Mouse (Mus musculus): ENCODE data around the gene Ccdc169. TPM values are rescaled to one million over a fixed set of nuclear protein-coding genes. Genes with fewer than 3 reads are reported as not detected.

Gene Ccdc169
- polyA plus RNA-seq (2012; ENCODE audit: insufficient read depth, insufficient read length, missing spikeins), result not detected in 2 replicates

GRCm38 (mm10) chr3:55137039-55137438, at the start of gene Ccdc169:
Ccdc169 (plus strand) TSS chr3:55137339.
- Histone ChIP-seq H3K4me3 (ENCODE audit: insufficient read depth, low read depth, low read length) (no peak within 1 kb of the TSS), H3K4me1 (ENCODE audit: control insufficient read depth, insufficient read depth, insufficient read length, low read length) (no peaks in the 10 kb centered on the region), H3K27ac (replicated peaks; ENCODE audit: low read depth, low read length) (no peak within 1 kb of the TSS)

- no peaks in the 10 kb centered on the region for H3K4me1 ChIP-seq (ENCODE audit: control insufficient read depth, insufficient read depth, insufficient read length, low read length)
- no peak overlapping the region for H3K27ac ChIP-seq (replicated peaks; ENCODE audit: low read depth, low read length)
Measured at GRCm38 (mm10) chr3:55087360-55087759, 49.8 kb upstream of the Ccdc169 start.

GRCm38 (mm10) chr3:55088359-55088758, 48.8 kb upstream of the Ccdc169 start:
- Histone ChIP-seq H3K27ac (replicated peaks; ENCODE audit: low read depth, low read length) (no peak overlapping the region), H3K4me3 (ENCODE audit: insufficient read depth, low read depth, low read length) (no peak overlapping the region), H3K4me1 (ENCODE audit: control insufficient read depth, insufficient read depth, insufficient read length, low read length) (no peaks in the 10 kb centered on the region)

More at GRCm38 (mm10) chr3:55087360-55087759, 49.8 kb upstream of the Ccdc169 start:
- H3K4me3 ChIP-seq (ENCODE audit: insufficient read depth, low read depth, low read length), result no peak overlapping the region

DNA sequence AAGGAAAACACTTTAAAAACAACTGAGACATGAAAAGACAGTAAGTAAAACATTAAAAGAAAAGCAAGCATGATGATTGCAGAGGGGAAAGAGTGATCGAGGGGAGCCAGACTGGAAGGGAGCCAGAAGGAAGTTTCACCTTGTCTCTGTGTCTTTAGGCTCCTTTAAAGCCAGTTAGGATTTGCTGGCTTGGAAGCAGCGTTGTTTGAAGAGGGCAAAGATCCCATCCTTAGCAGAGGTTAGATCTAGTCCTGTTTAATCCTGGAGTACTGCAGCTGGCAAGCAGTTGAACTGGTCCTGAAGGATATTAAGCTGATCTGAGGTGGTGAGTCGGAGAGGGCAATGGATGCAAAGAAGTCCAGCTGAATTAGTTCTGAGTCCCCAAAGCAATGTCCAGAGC, 48.3 kb upstream of the Ccdc169 start:
- H3K4me3 ChIP-seq (ENCODE audit: insufficient read depth, low read depth, low read length), result no peak overlapping the region
- H3K27ac ChIP-seq (replicated peaks; ENCODE audit: low read depth, low read length), result no peak overlapping the region

DNA sequence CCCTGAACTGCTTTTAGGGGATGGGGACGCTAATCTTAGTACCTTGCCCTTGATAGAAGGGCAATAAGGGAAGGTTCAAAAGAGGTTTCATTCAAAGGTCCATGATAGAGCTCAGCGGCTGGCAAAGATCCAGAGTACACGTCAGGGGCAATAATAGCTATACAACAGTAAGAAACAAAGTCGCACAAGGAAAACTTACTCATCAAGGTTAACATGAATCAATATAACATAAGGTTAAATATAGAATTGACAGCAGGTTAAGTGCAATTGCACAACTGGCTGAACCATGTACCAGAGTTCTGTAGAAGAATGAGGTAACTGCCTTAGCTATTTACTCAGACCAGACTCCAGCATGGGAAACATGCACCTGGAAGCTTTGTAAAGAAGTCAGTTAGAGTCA, 47.8 kb upstream of the Ccdc169 start:
- Histone ChIP-seq H3K4me3 (ENCODE audit: insufficient read depth, low read depth, low read length) (no peak overlapping the region), H3K27ac (replicated peaks; ENCODE audit: low read depth, low read length) (no peak overlapping the region)

More for the DNA sequence above, 48.3 kb upstream of the Ccdc169 start:
- no peaks in the 10 kb centered on the region for H3K4me1 ChIP-seq (ENCODE audit: control insufficient read depth, insufficient read depth, insufficient read length, low read length)

GRCm38 (mm10) chr3:55093161-55093560, 44.0 kb upstream of the Ccdc169 start:
- Histone ChIP-seq H3K27ac (replicated peaks; ENCODE audit: low read depth, low read length) (no peak overlapping the region), H3K4me1 (ENCODE audit: control insufficient read depth, insufficient read depth, insufficient read length, low read length) (peaks cover 2% of the 10 kb centered on the region; the same call in 1 of the 2 replicates), H3K4me3 (ENCODE audit: insufficient read depth, low read depth, low read length) (no peak overlapping the region)

More for the DNA sequence above, 47.8 kb upstream of the Ccdc169 start:
- H3K4me1 ChIP-seq (ENCODE audit: control insufficient read depth, insufficient read depth, insufficient read length, low read length), result no peaks in the 10 kb centered on the region

GRCm38 (mm10) chr3:55095968-55096654, 41.0 kb upstream of the Ccdc169 start:
- Histone ChIP-seq H3K4me1 (ENCODE audit: control insufficient read depth, insufficient read depth, insufficient read length, low read length) (peaks cover 2% of the 10 kb centered on the region; the same call in 1 of the 2 replicates), H3K27ac (replicated peaks; ENCODE audit: low read depth, low read length) (no peak overlapping the region), H3K4me3 (ENCODE audit: insufficient read depth, low read depth, low read length) (no peak overlapping the region)

DNA sequence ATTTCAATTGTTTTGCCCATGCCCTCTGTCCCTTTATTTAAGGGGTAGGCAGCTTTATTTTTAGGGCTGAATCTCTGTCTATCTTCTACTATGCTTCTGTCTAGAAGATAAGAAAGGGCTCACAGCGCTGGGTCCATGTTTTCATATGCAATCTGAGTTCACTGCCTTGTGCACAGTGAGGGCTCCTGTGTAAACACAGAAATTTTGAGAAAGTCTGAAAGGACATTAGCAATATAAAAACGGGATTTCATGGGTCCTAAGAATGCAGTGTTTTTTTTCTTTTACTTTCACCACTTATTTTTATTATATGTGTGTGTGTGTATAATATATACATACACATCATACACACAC, 40.5 kb upstream of the Ccdc169 start:
- no peak overlapping the region for H3K4me3 ChIP-seq (ENCODE audit: insufficient read depth, low read depth, low read length)
- no peak overlapping the region for H3K27ac ChIP-seq (replicated peaks; ENCODE audit: low read depth, low read length)

DNA sequence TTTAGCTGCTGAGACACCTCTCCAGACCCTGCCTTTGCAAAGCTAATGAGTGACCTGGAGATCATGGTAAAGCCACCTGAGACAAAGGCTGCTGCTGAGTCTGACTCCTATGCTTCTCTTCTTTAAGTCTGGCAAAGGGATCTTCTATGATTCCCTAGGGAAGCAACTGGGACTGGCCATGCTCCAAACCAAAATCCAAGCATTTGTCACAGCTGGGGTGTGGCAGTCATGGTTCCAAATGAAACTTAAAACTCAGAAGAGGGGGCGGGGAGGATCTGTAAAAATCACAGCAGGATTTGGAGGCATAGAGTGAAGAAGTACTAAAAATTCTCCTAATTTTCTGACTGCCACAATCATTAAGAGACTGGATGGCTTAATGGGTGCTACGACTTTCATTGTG, 40.0 kb upstream of the Ccdc169 start:
- no peak overlapping the region for H3K27ac ChIP-seq (replicated peaks; ENCODE audit: low read depth, low read length)
- peaks cover 2% of the 10 kb centered on the region; the same call in 1 of the 2 replicates for H3K4me1 ChIP-seq (ENCODE audit: control insufficient read depth, insufficient read depth, insufficient read length, low read length)
- no peak overlapping the region for H3K4me3 ChIP-seq (ENCODE audit: insufficient read depth, low read depth, low read length)

More for the DNA sequence above, 40.5 kb upstream of the Ccdc169 start:
- peaks cover 2% of the 10 kb centered on the region; the same call in 1 of the 2 replicates for H3K4me1 ChIP-seq (ENCODE audit: control insufficient read depth, insufficient read depth, insufficient read length, low read length)

DNA sequence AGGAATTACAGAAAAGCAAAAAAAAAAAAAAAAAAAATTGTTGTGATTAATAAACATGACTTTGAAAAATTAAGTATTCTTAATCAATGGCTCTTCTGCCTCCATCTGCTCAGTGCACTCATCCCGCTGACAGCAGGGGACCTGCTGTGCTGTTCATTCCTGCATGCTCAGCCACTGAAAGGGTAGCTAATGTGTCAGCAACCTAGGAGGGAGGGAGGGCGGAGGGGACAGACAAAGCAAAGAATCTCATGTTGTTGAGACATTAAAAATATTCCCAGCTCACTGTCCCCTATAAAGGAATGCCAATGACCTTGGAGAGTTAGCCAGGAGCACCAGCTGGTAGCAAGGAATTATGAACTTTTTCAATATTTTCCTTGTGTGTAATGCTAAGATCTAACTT, 39.1 kb upstream of the Ccdc169 start:
- Histone ChIP-seq H3K4me1 (ENCODE audit: control insufficient read depth, insufficient read depth, insufficient read length, low read length) (peaks cover 2% of the 10 kb centered on the region; the same call in 1 of the 2 replicates), H3K27ac (replicated peaks; ENCODE audit: low read depth, low read length) (no peak overlapping the region)

DNA sequence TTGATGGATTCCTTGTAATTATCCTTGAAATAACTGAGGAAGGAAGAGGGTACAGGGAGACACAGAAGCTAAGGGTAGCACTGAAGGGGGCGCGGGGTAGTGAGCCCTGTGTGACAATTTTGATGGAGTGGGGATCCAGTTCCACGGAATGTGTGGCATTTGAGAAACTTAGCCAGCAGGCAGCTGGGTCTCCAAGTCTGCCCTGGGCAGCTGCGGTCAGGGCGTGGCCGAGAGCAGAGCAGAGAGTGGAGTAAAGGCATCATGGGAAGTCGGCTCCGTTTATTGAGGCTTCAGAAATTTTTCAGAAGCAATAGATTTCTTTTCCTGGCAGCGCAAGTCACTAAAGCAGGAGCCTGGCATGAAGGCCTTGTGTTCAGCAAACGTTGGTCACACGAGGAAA, 38.1 kb upstream of the Ccdc169 start:
- Histone ChIP-seq H3K4me1 (ENCODE audit: control insufficient read depth, insufficient read depth, insufficient read length, low read length) (peaks cover 2% of the 10 kb centered on the region; the same call in 1 of the 2 replicates), H3K27ac (replicated peaks; ENCODE audit: low read depth, low read length) (no peak overlapping the region), H3K4me3 (ENCODE audit: insufficient read depth, low read depth, low read length) (no peak overlapping the region)

More for the DNA sequence above, 39.1 kb upstream of the Ccdc169 start:
- no peak overlapping the region for H3K4me3 ChIP-seq (ENCODE audit: insufficient read depth, low read depth, low read length)

GRCm38 (mm10) chr3:55101092-55101491, 36.0 kb upstream of the Ccdc169 start:
- no peak overlapping the region for H3K4me3 ChIP-seq (ENCODE audit: insufficient read depth, low read depth, low read length)
- peaks cover 2% of the 10 kb centered on the region; the same call in 1 of the 2 replicates for H3K4me1 ChIP-seq (ENCODE audit: control insufficient read depth, insufficient read depth, insufficient read length, low read length)
- no peak overlapping the region for H3K27ac ChIP-seq (replicated peaks; ENCODE audit: low read depth, low read length)

DNA sequence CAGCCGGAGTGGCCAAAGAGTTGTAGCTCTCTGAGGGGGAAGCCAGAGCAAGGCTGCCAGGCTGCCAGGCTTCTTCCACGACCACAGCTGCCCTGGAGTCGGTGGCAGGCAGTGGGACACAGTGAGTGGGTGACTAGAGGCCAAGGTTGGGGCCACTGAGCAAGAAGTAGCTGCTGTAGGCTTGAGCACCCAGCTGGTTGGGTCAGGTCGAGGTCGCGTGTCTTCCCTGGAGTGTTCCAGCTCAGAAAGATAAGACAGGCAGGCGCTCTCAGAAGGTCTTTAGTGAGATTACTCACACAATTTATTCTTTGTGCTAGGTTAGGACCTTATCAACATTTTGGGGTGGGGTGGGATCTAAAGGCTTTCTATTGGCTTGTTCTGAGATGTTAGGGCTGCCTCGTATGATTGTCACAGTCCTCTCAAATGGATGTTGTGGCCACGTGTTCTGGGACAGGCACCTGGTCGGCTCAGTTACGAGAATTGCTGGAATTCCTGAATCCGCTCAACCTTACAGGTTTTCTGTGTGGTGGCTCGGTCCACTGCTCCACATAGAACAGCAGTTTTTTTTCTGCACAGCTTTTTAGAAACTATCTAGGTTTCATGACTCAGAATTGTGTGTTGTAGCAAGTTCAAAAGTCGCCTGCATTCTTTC, 31.6 kb upstream of the Ccdc169 start:
- Histone ChIP-seq H3K4me1 (ENCODE audit: control insufficient read depth, insufficient read depth, insufficient read length, low read length) (no peaks in the 10 kb centered on the region), H3K27ac (replicated peaks; ENCODE audit: low read depth, low read length) (no peak overlapping the region), H3K4me3 (ENCODE audit: insufficient read depth, low read depth, low read length) (no peak overlapping the region)

DNA sequence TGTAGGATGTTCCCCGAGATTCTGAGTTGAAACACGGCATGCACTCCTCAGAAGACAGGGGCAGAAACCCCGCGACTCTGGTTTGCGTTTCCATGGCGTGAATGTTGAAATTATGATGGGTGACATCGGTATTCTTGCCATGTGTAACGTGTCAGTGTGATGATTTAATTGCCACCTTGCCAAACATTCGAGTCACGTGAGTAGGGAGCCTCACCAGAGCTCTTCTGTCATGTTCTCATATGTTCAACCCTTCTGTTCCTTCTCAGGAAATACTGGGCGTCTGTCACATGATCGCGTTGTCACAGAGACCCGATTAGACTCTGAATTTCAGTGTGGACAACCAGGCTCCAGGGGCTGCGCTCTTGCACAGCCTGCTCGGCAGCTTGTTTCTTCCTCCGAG, 31.1 kb upstream of the Ccdc169 start:
- no peak overlapping the region for H3K4me3 ChIP-seq (ENCODE audit: insufficient read depth, low read depth, low read length)
- no peak overlapping the region for H3K27ac ChIP-seq (replicated peaks; ENCODE audit: low read depth, low read length)
- no peaks in the 10 kb centered on the region for H3K4me1 ChIP-seq (ENCODE audit: control insufficient read depth, insufficient read depth, insufficient read length, low read length)

DNA sequence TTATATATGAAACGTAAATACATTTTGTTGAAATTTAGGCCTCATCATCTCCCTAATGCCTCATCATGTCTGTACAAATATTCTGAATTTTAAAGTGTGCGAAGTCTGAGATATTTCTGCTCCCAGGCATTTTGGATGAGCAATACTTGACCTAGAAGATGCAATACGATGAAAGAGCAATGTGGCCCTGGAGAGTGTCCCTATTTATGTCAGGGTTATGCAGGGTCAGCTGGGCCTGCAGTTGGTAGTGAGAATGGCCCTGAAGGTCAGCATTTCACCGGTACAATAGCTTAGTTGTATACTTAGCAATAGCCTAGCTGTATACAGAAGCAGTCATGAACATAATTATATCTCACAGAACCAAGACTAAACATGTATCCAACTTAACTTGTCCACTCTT, 28.0 kb upstream of the Ccdc169 start:
- H3K4me3 ChIP-seq (ENCODE audit: insufficient read depth, low read depth, low read length), result no peak overlapping the region
- no peak overlapping the region for H3K27ac ChIP-seq (replicated peaks; ENCODE audit: low read depth, low read length)
- 0 out of 2 replicates have a peak, but pooled peaks cover 3% of the 10 kb centered on the region for H3K4me1 ChIP-seq (ENCODE audit: control insufficient read depth, insufficient read depth, insufficient read length, low read length)

All from brown adipose tissue, adult 24 weeks (tissue).